Mouse (Mus musculus) adrenal gland, adult 8-10 months (tissue): ENCODE data around the gene Wnt3a. TPM values are rescaled to one million over a fixed set of nuclear protein-coding genes. Genes with fewer than 3 reads are reported as not detected.

Experiments
- DNase-seq: peaks from one replicate; pipeline ENCODE4 v3.0.0; 2022
- total RNA-seq, 4 experiments: library from RNA; stranded (reverse); gene quantifications; 2 replicates each; pipeline ENCODE4 v1.2.4; 2022

The Wnt3a gene
- total RNA-seq, 4 experiments from 2014 or later = not detected

DNA sequence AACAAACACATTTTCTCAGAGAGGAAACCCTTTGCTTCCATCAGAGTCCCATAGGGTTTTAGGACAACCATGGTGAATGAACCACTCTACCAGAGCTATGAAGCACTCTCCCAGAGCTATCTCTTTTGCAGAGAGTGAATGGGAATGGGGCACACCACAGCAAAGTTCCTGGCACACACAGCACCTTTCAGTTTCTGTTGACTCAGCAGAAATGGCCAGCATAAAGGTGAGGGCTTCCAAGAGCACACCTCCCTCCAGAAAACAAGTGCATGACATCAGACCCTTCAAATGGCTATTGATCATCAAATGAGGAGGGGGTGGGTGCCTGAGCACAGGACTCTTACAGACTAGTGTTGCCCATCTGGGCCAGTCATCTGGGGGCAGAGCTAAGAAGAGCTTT lies 28.2 kb downstream of the Wnt3a start:
- DNase-seq = no peak

GRCm38 (mm10) chr11:59260706-59261493 lies 29.7 kb downstream of the Wnt3a start:
- no peak for DNase-seq

DNA sequence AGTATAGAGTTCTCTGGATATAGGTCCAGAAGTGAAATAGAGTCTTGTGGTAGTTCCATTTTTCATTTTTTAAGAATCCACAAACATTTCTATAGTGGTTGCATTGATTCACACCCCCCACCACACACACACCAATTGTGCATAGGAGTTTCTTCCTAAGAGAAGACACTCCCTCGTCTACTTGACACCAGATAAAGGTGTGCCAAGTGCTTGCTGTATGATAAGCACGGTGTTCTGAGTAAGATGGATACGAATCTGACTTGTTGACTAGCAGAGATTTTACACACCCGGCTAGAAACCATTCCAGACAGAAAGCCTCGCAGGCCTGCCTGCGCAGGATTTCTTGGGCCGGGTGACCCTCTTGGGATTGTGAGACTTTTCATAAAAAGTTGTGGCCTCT lies 30.9 kb downstream of the Wnt3a start:
- DNase-seq = no peak

DNA sequence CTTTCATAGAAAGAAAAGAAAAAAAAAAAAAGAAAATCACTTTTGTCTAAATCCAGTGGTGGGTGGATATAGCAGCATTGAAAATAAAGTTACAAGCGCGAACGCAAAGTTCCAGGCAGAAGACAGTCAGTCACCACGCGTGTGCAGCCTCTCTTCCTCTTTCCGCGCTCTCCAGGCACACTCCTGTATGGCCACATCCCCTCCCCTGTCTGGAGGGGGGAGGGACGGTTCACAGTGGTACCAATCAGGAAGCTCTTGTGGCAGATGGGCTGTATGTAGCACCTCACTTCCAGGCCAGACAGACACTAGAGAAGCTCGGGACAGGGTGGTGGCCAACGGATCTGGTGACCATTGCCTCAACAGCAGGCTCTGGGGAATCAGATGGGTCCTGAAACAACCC lies 42.5 kb downstream of the Wnt3a start:
- DNase-seq = no peak

GRCm38 (mm10) chr11:59243856-59244255 lies 46.7 kb downstream of the Wnt3a start:
- DNase-seq = no peak

DNA sequence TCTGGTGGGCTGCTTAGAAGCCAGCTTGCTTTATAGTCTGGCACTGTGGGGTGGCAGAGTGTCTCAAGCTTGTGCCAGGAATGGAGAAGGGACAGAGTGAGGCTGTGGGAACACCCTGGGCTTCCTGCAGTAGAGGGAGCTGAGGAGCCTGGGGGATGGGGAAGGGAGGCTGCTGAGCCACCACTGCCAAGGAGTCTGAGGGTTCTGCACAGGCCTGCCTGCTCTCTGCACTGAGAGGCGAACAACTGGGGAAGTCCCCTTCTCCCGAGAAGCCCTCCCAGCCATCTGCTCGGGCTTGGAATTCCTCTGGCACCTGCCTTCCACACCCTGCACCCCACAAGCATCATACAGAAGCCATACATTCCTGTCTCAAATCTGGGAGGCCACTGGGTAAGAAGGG lies 48.7 kb downstream of the Wnt3a start:
- DNase-seq = no peak

DNA sequence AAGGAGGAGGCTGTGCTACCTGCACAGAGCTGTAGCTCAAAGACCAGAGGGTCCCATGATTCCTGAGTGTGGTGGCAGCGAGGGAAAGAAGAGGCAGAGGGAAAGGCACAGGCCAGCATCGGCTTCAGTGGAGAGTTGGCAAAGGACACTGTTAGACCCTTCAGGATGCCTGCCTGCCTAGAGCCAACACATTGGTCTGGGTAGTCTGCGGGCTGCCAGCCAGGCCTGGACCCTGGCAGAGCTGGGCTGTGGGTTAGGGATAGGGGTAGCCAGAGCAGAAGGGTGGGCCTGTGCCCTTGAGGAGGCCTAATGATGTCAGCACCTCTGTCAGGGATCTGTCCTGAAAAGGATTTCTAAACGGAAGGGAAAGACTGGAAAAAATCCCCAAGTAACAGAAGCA lies 50.8 kb downstream of the Wnt3a start:
- no peak for DNase-seq

GRCm38 (mm10) chr11:59239428-59239785 lies 51.1 kb downstream of the Wnt3a start:
- no peak for DNase-seq

DNA sequence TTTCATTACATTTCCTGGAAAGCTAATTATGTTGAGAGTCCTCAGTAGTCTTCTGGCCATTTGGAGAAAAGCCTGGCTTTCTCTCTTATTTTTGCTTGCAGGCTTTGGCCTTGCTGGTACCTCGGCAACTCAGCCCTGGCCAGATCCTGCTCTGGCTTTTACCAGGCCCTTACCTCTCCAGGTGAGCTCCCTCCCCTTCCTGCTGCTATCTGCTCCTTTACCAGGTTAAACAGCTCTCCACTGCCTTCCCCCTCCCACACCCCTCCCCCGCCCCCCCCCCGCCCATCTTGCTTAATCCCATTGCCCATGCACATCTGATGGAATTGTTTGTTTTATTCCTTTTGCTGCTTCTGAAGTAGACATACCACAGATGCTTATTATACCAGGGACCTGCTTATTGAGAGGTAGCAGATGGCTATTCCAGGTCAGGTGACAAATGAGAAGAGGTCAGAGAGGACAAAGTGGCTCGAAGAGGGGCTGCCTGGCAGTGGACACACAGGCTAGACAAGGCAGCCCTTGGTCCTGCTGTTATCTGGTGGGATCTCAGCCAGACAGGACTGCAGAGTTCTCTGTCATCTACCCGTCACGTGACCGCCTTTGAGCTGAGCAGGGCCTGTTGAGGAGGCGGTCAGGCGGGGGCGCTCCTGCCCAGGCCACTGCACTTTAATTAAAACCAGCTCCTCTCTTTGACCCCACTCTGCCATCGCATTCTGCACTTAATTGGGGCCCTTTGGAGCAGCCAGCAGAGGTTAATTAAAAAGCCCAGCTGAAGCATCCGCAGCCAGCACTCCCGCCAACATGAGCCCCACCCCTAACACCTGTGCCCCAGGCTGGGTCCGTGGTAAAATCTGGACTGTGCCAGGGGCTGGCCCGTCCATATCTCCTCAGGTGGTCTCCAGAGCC lies 51.8 kb downstream of the Wnt3a start:
- peak; percentile 75 for DNase-seq

DNA sequence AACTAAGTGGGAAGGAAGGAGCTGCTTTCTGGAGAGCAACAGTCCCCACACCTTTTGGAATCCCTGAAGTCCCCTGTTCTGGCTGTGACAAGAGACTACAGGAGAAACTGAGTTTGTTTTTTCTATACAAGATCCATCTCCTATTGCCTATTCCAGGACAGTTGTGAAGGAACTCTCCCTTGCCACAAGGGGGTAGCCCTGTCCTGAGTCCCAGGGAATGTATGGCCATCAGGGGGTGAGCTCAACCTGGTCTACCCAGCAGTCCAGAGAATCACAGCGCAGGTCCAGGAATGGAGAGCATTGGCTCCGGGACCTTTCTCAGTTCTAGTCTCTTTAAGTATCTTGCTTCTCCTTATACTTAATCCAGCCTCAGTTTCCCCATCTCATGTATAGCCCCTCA lies 57.8 kb downstream of the Wnt3a start:
- DNase-seq = no peak

GRCm38 (mm10) chr11:59230144-59230760 lies 60.3 kb downstream of the Wnt3a start:
- DNase-seq = no peak

DNA sequence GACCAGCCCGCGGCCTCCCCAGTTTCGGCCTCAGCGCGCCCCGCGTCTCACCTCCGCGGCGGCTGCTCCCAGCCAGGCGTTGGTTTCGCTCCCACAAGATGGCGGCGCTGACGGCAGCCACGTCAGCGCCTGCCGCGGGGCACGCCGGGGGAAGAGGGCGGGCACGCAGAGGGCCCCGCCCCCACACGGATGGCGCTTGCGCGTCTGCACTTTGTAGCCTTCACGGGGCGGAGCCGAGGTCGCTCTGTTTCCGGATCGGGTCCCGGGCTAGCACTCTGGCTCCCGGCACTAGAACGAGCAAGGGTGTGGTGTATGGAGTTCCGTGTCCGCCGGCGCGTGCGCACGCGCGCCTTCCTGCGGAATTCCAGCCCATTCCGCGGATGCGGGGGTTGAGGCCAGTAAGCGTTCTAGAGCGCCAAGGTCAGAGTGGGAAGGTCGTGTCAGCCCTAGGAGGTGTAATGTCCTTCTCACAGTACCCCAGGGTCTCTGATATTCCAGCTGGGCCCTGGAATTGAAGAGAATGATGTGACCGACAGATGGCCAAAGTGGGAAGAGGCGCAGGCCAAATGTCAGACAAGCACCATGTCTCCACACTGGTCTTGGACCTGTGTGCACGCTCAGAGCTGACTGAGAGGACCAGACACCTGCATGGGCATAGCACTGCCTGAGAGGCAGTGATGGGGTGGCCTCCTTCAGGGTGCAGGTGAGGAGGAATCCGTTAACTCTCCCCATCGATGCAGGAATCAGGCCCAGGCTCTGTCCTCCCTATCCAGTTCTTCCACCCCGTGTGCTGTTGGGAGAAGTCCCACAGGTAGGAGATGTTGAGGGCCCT lies 62.2 kb downstream of the Wnt3a start, which contains the start of gene Arf1:
Arf1 (minus strand) TSS at position 149 of the 832 bp plus-strand sequence.
- DNase-seq = peak; percentile 95

GRCm38 (mm10) chr11:59227604-59228121 lies 62.9 kb downstream of the Wnt3a start:
- DNase-seq = no peak

DNA sequence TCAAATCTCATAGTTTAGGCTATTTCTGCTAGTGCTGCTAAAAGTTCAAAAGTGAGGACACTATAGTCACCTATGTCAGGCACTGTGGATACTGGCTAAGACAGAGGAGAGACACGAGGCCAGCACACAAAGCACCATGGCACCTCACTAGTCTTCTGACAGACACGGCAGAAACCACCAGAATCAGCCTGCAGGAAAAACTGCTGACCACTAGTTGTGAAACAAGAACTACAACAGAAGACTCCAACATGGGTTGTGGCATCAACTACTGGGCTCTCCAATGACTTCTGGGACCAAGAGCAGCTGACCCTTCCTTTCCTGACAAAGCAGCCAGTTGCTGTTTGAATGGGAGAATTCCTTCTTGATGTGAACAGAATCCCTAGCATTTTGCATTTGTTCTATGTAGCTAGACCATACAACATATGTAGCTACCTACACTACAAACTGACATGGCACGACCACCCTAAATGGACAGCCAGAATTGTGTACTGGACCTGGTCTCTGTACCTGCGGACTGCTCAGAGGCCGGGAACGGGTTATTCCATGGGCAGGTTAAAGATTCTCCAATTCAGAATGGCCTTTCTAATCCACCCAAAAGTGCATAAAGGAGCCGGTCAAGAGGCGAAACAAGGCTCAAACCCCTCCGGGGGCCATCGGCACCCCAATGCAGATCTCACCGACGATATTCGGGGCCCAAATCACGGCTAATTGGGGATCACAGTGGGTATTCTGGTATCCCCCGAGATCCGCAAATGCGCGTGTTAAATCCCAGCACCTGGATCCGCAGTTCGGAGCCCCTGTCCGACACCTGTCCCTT lies 63.6 kb downstream of the Wnt3a start:
- no peak for DNase-seq

GRCm38 (mm10) chr11:59226251-59226650 lies 64.3 kb downstream of the Wnt3a start:
- DNase-seq = no peak

GRCm38 (mm10) chr11:59225167-59225566 lies 65.4 kb downstream of the Wnt3a start:
- DNase-seq = no peak

- DNase-seq = no peak
Measured at GRCm38 (mm10) chr11:59224470-59224869, 66.1 kb downstream of the Wnt3a start.

- no peak for DNase-seq
Measured at GRCm38 (mm10) chr11:59224025-59224424, 66.5 kb downstream of the Wnt3a start.

DNA sequence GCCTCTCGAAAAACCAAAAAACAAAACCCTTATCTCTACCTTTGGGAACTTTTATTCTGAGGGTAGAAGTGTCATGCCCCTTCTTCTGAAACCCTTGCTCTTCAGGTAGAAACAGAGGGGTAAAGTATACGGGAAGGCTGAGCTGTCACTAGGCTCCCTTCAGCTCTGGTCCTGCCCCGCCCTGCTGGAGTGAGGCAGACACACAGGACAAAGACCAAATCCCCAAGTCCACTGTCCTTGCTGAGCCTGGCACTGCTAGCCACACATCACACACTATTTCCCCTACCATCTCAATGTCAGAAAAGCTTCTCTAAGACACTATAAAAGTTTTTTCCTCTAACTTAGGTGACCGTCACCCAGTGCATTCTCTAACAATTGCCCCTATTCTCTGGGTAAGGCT lies 68.2 kb downstream of the Wnt3a start:
- DNase-seq = no peak

- DNase-seq = no peak
Measured at GRCm38 (mm10) chr11:59221604-59222003, 68.9 kb downstream of the Wnt3a start.

GRCm38 (mm10) chr11:59219064-59219463 lies 71.5 kb downstream of the Wnt3a start:
- DNase-seq = no peak
